Mouse (Mus musculus): ENCODE results near the gene Nhsl1.

GRCm38 (mm10) chr10:18339386-18339785 is 20.6 kb downstream of the Nhsl1 start:
- TF ChIP-seq CTCF (IDR thresholded peaks at IDR 0.05; ENCODE audit: extremely low read depth, insufficient read depth, low read length) (no peak), POLR2A (IDR thresholded peaks at IDR 0.05; ENCODE audit: extremely low read depth, insufficient read depth, low read length) (no peak)

Data from cortical plate, adult 2 months (tissue).